Mouse (Mus musculus) c-Kit-positive CD71-positive TER-119-negative erythroid progenitor cells, embryonic 14.5 days (primary cell): Measurements from ENCODE around the gene Tln1.
A peak's percentile ranks its signal among the peaks of the same experiment; 100 is the strongest.
"Not testable (repeated sequence)": the region's sequence is repeated elsewhere in the genome, so short reads cannot be mapped to it uniquely, and the experiment has no call there.

Experiments
- DNase-seq: peaks from one replicate; pipeline ENCODE4 v3.0.0-alpha.2; 2013; ENCODE audit warnings: low read depth

Tln1 gene

DNA sequence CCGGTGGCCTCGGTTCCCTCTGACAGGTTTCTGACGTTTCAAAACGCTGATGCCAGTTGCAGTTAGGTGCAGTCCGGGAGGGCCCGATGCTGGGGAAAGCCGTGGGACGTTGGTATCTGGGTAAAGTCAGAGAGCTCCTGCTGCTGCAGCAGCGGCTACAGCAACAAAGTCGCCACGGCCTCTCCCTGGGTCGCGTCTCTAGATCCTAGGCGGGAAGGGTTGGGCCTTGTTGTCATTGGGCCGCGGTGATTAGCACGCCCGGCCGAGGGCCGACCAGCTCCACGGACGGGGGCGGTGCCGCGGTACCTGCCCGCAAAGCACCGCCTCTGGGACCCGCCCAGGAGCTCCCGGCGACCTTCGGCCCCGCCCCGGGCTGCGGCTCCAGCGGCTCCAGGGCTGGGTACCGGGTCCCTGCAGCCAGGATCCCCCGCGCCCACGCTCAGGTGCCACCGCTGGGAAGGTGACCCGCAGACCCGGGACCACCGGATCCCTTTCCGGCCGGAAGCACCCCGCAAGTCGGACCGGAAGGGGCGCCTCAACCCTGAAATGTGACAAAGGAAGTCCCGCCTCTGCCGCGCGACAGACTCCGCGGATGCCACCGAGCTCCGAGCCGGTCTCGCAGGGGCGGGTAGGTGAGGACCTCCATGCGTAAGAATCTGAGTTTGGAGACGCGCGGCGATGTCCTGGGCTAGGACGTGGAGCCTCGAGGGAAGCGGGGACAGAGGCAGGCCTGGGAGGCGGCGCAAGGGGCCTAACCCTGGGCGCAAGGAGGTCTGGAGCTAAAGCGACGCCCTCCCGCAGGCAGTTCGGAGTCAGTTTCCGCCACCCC, 16.1 kb upstream of the Tln1 start, which contains the start of the genes Rgp1 and Gba2:
TSS of gene Rgp1 (plus strand) at position 340 of the 829 bp plus-strand sequence.
TSS of gene Gba2 (minus strand) at position 498 of the 829 bp plus-strand sequence.
- DNase-seq, result peak; percentile 85

DNA sequence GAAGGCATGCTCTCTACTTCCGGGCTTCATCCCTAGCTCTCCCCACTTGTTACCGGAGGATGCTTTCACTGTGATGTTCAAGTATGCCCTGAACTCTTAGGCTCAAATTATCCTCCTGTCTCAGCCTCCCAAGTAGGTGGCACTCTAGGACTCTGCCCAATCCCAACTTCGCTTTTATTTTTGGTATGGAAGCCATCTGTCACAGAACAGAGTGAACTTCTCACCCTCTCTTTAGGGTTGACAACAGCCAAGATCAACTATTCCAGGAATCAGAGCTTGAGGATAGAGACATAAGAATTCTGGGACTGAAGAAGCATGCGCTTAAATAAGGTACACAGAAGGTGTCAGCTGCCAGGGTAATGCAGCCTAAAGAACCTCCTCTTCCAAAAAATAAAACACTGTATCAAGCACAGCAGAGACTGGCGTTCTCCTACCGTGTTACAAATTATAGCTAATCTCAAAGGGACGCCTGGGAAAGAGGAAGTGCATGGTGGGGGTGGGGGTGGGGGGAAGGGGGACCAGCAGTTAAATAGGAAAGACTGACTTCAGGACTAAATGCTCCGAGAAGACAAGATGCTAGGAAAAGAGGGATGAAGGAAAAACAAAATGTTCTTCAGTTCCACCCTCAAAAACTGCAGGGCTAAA, 14.9 kb upstream of the Tln1 start:
- no peak for DNase-seq

GRCm38 (mm10) chr4:43575356-43575755, 12.9 kb upstream of the Tln1 start:
- DNase-seq, result no peak

DNA sequence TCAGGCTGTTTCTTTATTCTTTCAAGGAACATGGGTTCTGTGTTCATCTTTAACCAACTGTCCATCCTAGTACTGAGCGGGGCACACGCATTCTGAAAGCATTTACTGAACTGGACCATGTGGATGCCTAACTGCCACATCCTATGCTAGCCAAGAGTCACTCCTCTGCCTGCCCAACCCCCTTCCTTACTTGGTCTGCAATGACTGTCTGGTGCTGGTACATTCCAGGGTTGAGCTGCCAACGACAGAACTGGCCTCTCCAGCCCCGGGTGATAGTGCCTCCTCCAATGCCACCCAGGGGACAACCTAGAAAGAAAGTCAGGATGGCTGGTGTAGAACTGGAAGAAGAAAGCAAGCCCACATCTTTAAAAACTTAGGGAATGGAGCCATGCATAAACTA, 11.1 kb upstream of the Tln1 start:
- no peak for DNase-seq

- no peak for DNase-seq
Observed at GRCm38 (mm10) chr4:43571395-43572045, 9.0 kb upstream of the Tln1 start.

DNA sequence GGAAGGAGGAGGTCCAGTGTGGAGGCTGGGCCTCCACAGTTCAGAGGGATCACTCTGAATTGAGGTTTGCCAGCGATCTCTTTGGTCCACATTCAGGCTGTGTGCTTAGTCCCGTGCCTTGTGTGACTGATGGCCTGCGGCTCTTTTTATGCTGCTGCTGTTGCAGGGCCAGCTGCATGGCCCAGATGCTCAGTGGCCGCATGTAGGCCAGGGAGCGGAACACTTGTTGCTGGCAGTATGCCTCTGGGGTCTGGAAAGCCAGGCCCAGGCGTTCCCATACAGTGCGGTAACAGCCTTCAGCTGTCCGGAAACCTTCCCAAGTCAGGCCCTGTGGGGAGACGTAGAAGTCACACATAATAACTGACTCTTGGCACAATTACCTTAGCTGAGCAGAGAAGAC, 4.6 kb upstream of the Tln1 start:
- DNase-seq, result no peak

- DNase-seq, result no peak
Observed at GRCm38 (mm10) chr4:43564231-43564630, 1.7 kb upstream of the Tln1 start.

- DNase-seq, result no peak
Observed at GRCm38 (mm10) chr4:43563601-43563875, 1.0 kb upstream of the Tln1 start.

- no peak for DNase-seq
Observed at GRCm38 (mm10) chr4:43562769-43563600, 494 bp upstream of the Tln1 start.

- DNase-seq, result no peak
Observed at GRCm38 (mm10) chr4:43561436-43561996, 975 bp downstream of the Tln1 start.

- no peak for DNase-seq
Observed at GRCm38 (mm10) chr4:43560976-43561375, 1.5 kb downstream of the Tln1 start.

DNA sequence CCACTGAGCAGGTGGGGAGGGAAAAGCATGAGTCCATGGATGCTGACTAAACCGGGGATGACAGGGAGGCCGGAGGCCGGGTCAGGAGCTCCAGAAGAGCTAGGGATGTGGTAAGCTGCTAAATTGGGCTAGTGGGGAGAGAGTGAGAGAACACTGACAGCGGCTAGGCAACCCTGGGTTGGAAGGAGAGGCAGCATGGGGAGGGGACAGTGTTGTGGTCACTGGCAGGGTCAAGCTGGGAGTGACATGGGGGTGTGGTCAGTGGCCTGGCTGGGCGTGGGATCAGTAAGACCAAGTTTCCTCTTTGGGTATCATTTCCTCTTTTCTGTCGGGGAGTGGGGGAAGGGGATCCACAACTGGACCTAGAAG, 2.3 kb downstream of the Tln1 start:
- DNase-seq, result no peak

GRCm38 (mm10) chr4:43559519-43560242, 2.8 kb downstream of the Tln1 start:
- no peak for DNase-seq

DNA sequence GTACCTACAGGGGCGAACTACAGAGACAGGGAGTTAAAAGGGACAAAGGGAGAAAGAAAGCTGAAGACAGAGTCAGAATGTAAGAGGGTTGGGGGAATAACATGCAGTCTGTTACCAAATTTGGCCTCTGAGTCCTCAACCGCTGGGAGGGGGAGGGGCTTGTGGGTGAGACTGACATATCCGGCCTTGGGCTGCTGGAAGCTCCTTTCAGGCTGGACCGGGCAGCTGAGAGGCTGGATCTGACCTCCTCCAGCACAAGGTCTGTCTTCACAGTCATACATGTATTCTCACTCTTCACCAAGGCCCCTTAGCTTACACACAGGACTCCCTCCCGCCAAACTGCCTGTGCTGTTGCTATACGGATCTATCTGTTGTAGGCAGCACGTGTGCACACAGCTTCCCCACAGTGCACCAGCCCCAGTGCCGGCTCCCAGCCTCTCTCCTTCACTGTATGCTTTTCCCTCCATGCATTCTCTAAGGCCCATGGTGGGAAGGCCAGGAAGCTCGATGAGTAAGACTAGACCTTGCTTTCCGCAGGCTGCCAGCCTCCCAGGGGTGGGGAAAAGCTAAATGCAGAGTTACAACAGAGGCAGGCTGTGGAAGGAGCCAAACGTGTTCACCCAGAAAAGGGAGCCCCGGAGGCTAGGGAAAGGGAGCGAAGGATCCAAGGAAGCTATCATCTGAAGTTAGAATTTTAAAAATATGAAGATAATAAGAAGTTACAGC, 3.7 kb downstream of the Tln1 start:
- no peak for DNase-seq

GRCm38 (mm10) chr4:43558028-43558630, 4.4 kb downstream of the Tln1 start:
- no peak for DNase-seq

DNA sequence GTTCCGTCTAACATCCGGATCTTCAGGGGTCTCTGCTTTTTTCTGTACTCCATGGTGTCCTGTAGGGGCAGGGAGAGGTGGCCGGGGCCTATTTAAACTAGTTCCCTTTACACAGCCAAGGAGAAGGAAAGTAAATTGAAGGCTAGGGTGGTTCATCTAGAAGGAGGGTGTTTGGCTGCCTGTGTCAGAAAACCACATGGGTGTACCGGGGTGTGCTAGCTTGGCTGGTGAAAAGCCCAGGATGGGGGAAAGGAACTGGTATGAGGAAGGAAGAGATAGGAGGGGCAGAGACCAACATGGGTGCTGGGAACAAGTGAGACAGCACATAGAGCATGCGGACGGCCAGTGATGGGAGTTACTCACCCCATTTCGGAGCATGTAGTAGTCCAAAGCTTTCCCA, 6.6 kb downstream of the Tln1 start:
- no peak for DNase-seq

DNA sequence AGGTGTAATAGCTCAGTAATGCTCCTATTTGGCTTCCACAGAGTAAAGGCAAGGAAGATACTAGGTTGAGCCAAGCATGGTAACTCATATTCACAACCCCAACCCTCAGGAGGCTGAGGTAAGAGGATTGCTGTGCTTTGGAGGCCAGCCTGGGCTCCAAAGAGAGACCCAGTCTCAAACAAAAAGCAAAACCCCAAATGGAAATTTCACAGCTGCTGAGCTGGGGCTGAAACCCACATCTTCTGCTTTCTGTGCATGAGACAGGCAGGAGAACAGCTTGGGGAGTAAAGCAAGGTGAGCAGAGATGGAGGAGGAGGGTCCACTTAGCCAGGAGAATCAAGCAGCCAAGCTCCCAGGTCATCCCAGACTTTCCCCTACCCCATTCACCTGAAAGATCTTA, 8.6 kb downstream of the Tln1 start:
- DNase-seq, result no peak

GRCm38 (mm10) chr4:43552437-43552836, 10.1 kb downstream of the Tln1 start:
- no peak for DNase-seq

- not testable (repeated sequence) for DNase-seq
Observed at GRCm38 (mm10) chr4:43551854-43552253, 10.6 kb downstream of the Tln1 start.

- DNase-seq, result no peak
Observed at GRCm38 (mm10) chr4:43549055-43549454, 13.4 kb downstream of the Tln1 start.
